Mouse (Mus musculus) hindbrain, embryonic 11.5 days (tissue): Measurements from ENCODE around the gene Tmem131. TPM values are rescaled to one million over a fixed set of nuclear protein-coding genes. Genes with fewer than 3 reads are reported as not detected.

Experiments
- ATAC-seq: fragments of 200-750 bp; cut with Nextera tagmentation; 2 replicates; pipeline ENCODE4 v1.8.0; 2017; ENCODE audit warnings: mild to moderate bottlenecking, moderate TSS enrichment, moderate library complexity; ENCODE audit not compliant: low FRiP score
- DNase-seq: peaks from one replicate; pipeline ENCODE4 v3.0.0-alpha.2; 2015; ENCODE audit warnings: low spot score
- H3K27ac ChIP-seq: fragments of 300-500 bp; sonication (generic); 2 replicates; pipeline ENCODE4 v1.5.1; 2014; ENCODE audit warnings: mild to moderate bottlenecking, low read depth, low read length
- H3K27me3 ChIP-seq: fragments of 300-500 bp; sonication (generic); 2 replicates; pipeline ENCODE4 v1.6.1; 2014; ENCODE audit warnings: mild to moderate bottlenecking, low read length, moderate library complexity, mixed read lengths; ENCODE audit not compliant: control insufficient read depth, insufficient read depth
- H3K36me3 ChIP-seq: fragments of 300-500 bp; sonication (generic); 2 replicates; pipeline ENCODE4 v1.6.1; 2014; ENCODE audit warnings: mild to moderate bottlenecking, low read length, moderate library complexity, mixed read lengths; ENCODE audit not compliant: control insufficient read depth, insufficient read depth
- H3K4me1 ChIP-seq: fragments of 300-500 bp; sonication (generic); replicated peaks from 2 replicates; pipeline ENCODE4 v1.6.1; 2014; ENCODE audit warnings: low read length, mixed read lengths; ENCODE audit not compliant: control insufficient read depth, insufficient read depth
- H3K4me2 ChIP-seq: fragments of 300-500 bp; sonication (generic); replicated peaks from 2 replicates; pipeline ENCODE4 v1.6.1; 2014; ENCODE audit warnings: mild to moderate bottlenecking, low read depth, low read length
- H3K4me3 ChIP-seq: fragments of 300-500 bp; sonication (generic); 2 replicates; pipeline ENCODE4 v1.5.1; 2014; ENCODE audit warnings: low read depth, low read length
- H3K9ac ChIP-seq: fragments of 300-500 bp; sonication (generic); 2 replicates; pipeline ENCODE4 v1.6.1; 2014; ENCODE audit warnings: low read depth, low read length
- H3K9me3 ChIP-seq: fragments of 300-500 bp; sonication (generic); 2 replicates; pipeline ENCODE4 v1.6.1; 2016; ENCODE audit warnings: low read length; ENCODE audit not compliant: control insufficient read depth
- WGBS: fragments of 180-500 bp; shearing (Covaris S2); extraction: QIAGEN DNeasy Blood & Tissue Kit; methylation state at CpG from one replicate; pipeline ENCODE4 v1.1.7; 2014; 5-methylcytosine and 5-hydroxymethylcytosine counted together
- polyA plus RNA-seq: library from polyadenylated mRNA; unstranded; fragments of >200 nt; fragmentation: Nextera tagmentation; extraction: Ambion mirVana; gene quantifications from 2 replicates; pipeline ENCODE4 v1.2.1, GENCODE M21; 2014

The Tmem131 gene
- polyA plus RNA-seq, 1 experiment from 2014 or later = 17.9 TPM

- Histone ChIP-seq H3K9ac (no peak overlapping the region), H3K4me2 (no peak overlapping the region), H3K27ac (no peak overlapping the region), H3K9me3 (no peaks in the 10 kb centered on the region), H3K27me3 (no peaks in the 10 kb centered on the region), H3K36me3 (peaks cover 19% of the 10 kb centered on the region), H3K4me1 (no peaks in the 10 kb centered on the region), H3K4me3 (no peak overlapping the region)
- DNase-seq (no peak), ATAC-seq (no peak)
- WGBS = 90% methylated on average over 7 of the region's 7 CpGs
Measured at GRCm38 (mm10) chr1:36796711-36797110, 146.8 kb downstream of the Tmem131 start.

- DNase-seq (no peak), ATAC-seq (no peak)
- Histone ChIP-seq H3K27me3 (no peaks in the 10 kb centered on the region), H3K36me3 (peaks cover 8% of the 10 kb centered on the region), H3K9ac (no peak overlapping the region), H3K4me3 (no peak overlapping the region), H3K27ac (no peak overlapping the region), H3K4me2 (no peak overlapping the region), H3K4me1 (0 out of 2 replicates have a peak, but pooled peaks cover 3% of the 10 kb centered on the region), H3K9me3 (no peaks in the 10 kb centered on the region)
- WGBS = 83% methylated on average over 8 of the region's 8 CpGs
Measured at GRCm38 (mm10) chr1:36789416-36789815, 154.1 kb downstream of the Tmem131 start.

DNA sequence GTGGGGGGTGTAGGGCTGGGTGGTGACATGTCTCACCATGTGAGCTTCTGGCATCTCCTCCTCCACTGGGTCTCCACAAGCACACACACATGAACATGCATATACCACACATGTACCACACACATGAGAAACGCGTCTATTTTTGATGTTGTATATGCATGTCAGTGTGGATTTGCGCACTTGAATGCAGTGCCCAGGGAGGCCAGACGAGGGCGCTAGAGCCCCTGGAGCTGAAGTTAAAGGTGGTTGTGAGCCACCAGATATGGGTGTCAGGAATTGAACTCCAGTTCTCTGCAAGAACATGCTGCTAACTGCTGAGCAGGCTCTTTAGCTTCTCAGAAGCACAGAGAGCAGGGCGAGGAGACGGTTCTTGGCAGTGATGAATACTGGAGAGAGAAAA, 157.1 kb downstream of the Tmem131 start:
- DNase-seq (peak; percentile 41), ATAC-seq (no peak)
- H3K9ac ChIP-seq = no peak overlapping the region
- WGBS = 95% methylated on average over 7 of the region's 7 CpGs
- no peaks in the 10 kb centered on the region for H3K27me3 ChIP-seq
- H3K27ac ChIP-seq = no peak overlapping the region
- no peak overlapping the region for H3K4me2 ChIP-seq
- H3K4me1 ChIP-seq = 0 out of 2 replicates have a peak, but pooled peaks cover 3% of the 10 kb centered on the region
- no peak overlapping the region for H3K4me3 ChIP-seq
- no peaks in the 10 kb centered on the region for H3K9me3 ChIP-seq
- no peaks in the 10 kb centered on the region for H3K36me3 ChIP-seq

GRCm38 (mm10) chr1:36785238-36785641, 158.2 kb downstream of the Tmem131 start:
- DNase-seq (peak; percentile 67), ATAC-seq (peak; percentile 53)
- Histone ChIP-seq H3K27ac (no peak overlapping the region), H3K9me3 (no peaks in the 10 kb centered on the region), H3K9ac (peak overlapping the region; percentile 32), H3K36me3 (no peaks in the 10 kb centered on the region), H3K4me2 (peak overlapping the region; percentile 81), H3K4me3 (peak overlapping the region; percentile 26), H3K27me3 (no peaks in the 10 kb centered on the region), H3K4me1 (0 out of 2 replicates have a peak, but pooled peaks cover 3% of the 10 kb centered on the region)
- WGBS = 4% methylated on average over 16 of the region's 16 CpGs

GRCm38 (mm10) chr1:36784365-36785134, 158.9 kb downstream of the Tmem131 start:
- H3K4me2 ChIP-seq = peak overlapping the region; percentile 81
- H3K27me3 ChIP-seq = no peaks in the 10 kb centered on the region
- peak; percentile 62 for ATAC-seq
- H3K4me1 ChIP-seq = 0 out of 2 replicates have a peak, but pooled peaks cover 3% of the 10 kb centered on the region
- H3K27ac ChIP-seq = no peak overlapping the region
- H3K9me3 ChIP-seq = no peaks in the 10 kb centered on the region
- peak; percentile 87 for DNase-seq
- H3K4me3 ChIP-seq = peak overlapping the region; percentile 26
- no peaks in the 10 kb centered on the region for H3K36me3 ChIP-seq
- 5% methylated on average over 20 of the region's 20 CpGs for WGBS
- peak overlapping the region; percentile 32 for H3K9ac ChIP-seq

DNA sequence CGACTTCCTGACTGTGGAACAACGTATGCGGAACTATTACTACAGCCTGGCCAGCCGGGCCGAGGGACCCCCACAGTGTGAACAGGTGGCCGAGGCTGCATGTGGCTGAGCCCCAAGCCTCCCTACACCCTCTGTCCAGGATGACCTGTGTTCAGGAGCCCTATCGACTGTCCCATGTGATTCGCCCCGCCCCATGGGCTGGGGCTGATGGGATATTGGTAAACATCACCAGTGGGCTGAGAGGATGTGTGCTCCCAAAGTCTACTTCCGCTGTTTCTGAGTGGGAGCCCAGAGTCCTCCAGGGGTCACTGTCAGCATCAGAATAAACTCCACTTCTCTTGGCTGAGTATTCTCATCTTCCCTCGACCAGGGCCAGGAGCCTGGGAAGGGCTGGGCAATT, 161.0 kb downstream of the Tmem131 start:
- Histone ChIP-seq H3K9me3 (no peaks in the 10 kb centered on the region), H3K4me3 (no peak overlapping the region), H3K27ac (no peak overlapping the region), H3K27me3 (no peaks in the 10 kb centered on the region), H3K36me3 (no peaks in the 10 kb centered on the region), H3K4me2 (no peak overlapping the region), H3K4me1 (0 out of 2 replicates have a peak, but pooled peaks cover 3% of the 10 kb centered on the region), H3K9ac (no peak overlapping the region)
- ATAC-seq (no peak), DNase-seq (no peak)
- WGBS = 85% methylated on average over 11 of the region's 11 CpGs

GRCm38 (mm10) chr1:36780793-36781192, 162.7 kb downstream of the Tmem131 start:
- H3K4me2 ChIP-seq = no peak overlapping the region
- DNase-seq (no peak), ATAC-seq (no peak)
- no peaks in the 10 kb centered on the region for H3K27me3 ChIP-seq
- H3K36me3 ChIP-seq = no peaks in the 10 kb centered on the region
- no peaks in the 10 kb centered on the region for H3K9me3 ChIP-seq
- H3K9ac ChIP-seq = no peak overlapping the region
- H3K4me1 ChIP-seq = 0 out of 2 replicates have a peak, but pooled peaks cover 3% of the 10 kb centered on the region
- 93% methylated on average over 13 of the region's 13 CpGs for WGBS
- H3K4me3 ChIP-seq = no peak overlapping the region
- H3K27ac ChIP-seq = no peak overlapping the region

- Histone ChIP-seq H3K27ac (no peak overlapping the region), H3K9me3 (no peaks in the 10 kb centered on the region), H3K27me3 (peaks cover 5% of the 10 kb centered on the region; the same call in 1 of the 2 replicates), H3K36me3 (no peaks in the 10 kb centered on the region), H3K4me3 (no peak overlapping the region), H3K9ac (no peak overlapping the region), H3K4me2 (no peak overlapping the region), H3K4me1 (0 out of 2 replicates have a peak, but pooled peaks cover 3% of the 10 kb centered on the region)
- ATAC-seq (no peak), DNase-seq (no peak)
- WGBS = 87% methylated on average over 9 of the region's 9 CpGs
Measured at GRCm38 (mm10) chr1:36772198-36772934, 171.1 kb downstream of the Tmem131 start.
